Mouse (Mus musculus): Measurements from ENCODE around the gene Lrtm1.

DNA sequence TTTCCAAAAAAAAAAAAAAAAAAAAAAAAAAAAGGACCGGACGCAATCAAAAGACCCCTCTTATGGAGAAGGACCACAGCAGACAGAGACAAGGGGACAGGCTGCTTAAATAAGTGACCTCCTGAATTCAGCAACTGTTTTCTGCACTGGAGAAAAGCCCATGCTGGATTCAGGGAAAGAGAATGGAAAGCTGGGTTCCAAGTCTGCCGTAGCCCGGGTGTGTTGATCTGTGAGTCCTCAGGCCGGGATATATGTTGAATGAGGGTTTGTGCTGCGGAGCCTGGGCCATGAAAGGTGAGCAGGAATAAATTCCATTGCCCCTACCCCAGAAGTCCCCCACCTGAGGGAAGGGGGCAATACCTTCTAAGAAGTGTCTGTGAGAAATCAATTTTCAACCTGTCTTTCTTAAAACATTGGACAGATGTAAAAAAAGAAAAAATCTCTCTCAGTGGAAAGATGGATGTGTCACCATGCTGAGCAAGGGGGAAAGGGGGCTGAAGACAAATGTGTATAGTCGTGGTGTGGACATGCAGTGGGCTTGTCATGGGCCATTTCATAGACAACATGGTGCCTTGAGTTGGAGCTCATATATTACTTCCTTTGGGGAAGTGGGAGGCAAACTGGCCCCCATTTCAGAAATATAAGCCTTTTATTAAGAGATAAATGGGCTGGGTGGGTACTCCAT lies 450 bp downstream of the Lrtm1 start:
- TF ChIP-seq POLR2A (IDR thresholded peaks at IDR 0.05; ENCODE audit: low read depth, low read length) (no peak), CTCF (IDR thresholded peaks at IDR 0.05; ENCODE audit: extremely low read depth, insufficient read length, insufficient replicate concordance, low read depth, low read length) (no peak)
